Mouse (Mus musculus): ENCODE data around the gene Ccdc3. TPM values are rescaled to one million over a fixed set of nuclear protein-coding genes. Genes with fewer than 3 reads are reported as not detected.

Gene Ccdc3
- total RNA-seq, 2 experiments from 2014 or later: 15.9 to 17.5 TPM

Other genes starting within 250 kb of the Ccdc3 start
- gene Phyh, start 218.8 kb upstream of the Ccdc3 start, total RNA-seq (2021): 100 to 1,000 TPM in 1 of 2 experiments, 10 to 100 TPM in 1; 90.4 to 104 TPM
- 1 to 10 TPM; 1.6 to 2.0 TPM for gene Ucma, start 161.7 kb upstream of the Ccdc3 start, total RNA-seq (2021)
- under 1 TPM; 0.79 to 0.96 TPM for gene Mcm10, start 125.0 kb upstream of the Ccdc3 start, total RNA-seq (2021)
- 10 to 100 TPM; 17.2 to 18.5 TPM for gene Optn, start 73.7 kb upstream of the Ccdc3 start, total RNA-seq (2021)

Measured in left cerebral cortex, postnatal 36 days (tissue).